Mouse (Mus musculus) MEL-GATA-1-ER (cell line): ENCODE results near the gene Fam131b.
A peak's percentile ranks its signal among the peaks of the same experiment; 100 is the strongest.

Experiments
- DNase-seq: peaks from one replicate; pipeline ENCODE4 v3.0.0-alpha.2; 2012; ENCODE audit warnings: low read depth; ENCODE audit errors: extremely low read depth

Gene Fam131b

DNA sequence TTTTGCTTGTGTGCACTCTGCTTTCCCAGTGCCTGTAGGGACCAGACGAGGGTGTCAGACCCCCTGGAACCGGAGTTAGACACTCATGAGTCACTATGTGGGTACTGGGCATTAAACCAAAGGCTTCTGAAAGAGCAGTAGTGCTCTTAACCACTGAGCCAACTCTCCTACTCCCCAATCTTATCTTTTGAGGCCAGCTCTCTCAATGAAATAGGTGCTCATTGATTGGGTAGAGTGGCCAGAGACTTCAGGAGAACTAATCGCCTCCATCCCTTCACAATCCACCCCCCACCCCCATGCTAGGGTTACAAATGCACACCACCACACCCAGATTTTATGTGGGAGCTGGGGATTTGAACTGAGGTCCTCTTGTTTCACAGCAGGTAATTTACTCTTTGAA is 4.3 kb upstream of the Fam131b start:
- no peak for DNase-seq

DNA sequence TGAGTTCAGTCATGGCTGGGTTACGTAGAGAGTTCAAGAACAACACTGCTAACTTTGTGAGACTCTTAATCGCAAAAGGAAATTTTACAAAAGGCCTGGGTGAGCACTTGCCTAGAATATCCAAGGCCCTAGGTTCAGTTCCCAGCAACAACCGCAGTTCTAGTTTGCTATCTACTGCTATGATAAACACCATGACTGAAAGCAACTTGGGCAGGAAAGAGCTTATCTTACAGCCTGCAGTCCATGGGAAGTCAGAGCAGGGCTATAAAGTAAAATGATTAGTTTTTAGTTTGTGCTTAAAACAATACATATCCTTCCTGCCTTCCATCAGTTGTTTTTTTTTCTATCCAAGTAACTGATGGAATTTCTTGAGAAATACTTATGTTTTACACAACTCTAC is 2.1 kb upstream of the Fam131b start:
- DNase-seq = peak; percentile 72

DNA sequence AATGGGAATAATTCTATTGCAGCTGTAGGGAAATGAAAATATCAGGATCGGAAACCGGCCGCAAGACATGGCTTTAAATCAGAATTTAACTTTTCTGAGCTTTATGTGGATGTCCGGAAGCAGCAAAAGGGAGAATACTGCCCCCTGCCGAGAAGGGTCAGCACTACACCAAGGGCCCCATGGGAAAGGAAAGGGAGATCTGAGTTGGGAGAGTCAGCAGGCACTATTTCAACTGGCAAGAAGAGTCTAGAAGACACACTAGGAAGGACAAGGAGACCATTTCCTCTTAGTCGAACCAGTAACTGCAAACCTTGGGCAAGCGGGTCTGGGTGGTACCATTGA is 796 bp upstream of the Fam131b start:
- no peak for DNase-seq

DNA sequence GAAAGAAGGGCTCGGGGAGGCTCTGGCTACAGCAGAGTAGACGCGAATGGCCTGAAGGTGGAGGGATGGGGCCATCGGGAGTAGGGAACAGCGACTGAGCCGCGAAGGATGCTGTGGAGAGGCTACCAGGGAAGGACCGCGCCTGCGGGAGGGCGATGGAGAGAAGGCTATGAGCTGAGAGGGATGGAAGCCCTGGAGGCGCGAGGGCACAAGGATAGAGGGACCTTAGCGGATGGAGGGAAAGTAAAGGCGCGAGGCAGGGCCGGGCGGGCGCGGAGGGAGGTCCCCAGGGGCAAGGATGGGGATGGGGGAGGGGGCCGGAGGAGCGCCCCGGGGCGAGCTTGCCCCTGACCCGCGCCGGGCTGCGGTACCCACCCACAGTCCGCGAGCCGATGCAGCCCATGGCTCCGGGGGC is 369 bp downstream of the Fam131b start:
- DNase-seq = no peak

DNA sequence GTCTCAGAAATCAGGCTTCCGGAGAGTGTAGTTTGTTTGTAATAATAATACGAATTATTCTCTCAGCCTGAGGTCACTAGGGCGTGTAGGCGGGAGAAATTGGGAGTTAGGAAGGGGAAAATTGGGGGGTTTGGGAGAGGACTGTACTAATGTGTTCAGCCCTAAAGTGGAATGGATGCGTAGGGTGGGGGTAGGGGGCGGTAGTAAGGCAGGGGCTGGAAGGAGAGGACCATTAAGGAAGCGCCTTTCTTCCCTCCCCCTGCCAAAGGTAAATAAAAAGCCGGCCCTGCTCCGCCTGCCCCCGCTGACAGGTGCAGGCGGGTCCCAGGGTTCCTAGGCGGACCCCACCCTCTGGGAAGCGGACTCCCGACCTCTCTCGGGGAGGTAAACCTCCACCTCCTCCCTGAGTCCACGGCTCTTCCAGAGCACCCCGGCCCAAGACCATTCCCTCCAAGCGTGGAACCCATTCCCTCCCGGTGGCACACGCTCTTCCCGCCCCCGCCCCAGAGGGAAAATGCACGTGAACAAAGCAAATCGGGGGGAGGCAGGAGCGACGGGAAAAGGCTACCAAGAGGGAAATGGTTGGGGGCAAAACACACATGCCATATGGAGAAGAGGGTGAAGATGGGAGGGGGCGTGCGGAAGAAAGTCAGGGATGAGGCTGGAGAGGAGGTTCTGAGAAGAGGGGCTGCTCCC is 924 bp downstream of the Fam131b start:
- no peak for DNase-seq

DNA sequence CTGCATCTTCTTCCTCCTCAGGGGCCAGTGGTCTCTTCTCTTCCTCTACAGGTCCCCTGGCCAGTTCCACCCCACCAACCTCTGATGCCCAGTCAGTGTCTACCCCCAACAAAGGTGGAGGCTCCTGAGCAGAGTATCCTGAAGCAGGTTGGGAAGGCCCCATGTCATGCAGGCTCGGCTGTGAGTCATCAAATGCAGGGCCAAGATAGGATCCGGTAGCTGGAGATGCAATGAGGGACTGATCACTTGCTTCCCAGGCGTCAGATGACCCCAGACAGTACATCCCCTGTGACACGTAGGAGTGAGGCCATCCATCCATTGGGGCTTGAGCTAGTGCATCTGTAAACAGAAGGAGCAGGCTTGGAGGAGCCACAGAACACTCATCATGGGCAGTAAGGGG is 6.2 kb downstream of the Fam131b start:
- no peak for DNase-seq

DNA sequence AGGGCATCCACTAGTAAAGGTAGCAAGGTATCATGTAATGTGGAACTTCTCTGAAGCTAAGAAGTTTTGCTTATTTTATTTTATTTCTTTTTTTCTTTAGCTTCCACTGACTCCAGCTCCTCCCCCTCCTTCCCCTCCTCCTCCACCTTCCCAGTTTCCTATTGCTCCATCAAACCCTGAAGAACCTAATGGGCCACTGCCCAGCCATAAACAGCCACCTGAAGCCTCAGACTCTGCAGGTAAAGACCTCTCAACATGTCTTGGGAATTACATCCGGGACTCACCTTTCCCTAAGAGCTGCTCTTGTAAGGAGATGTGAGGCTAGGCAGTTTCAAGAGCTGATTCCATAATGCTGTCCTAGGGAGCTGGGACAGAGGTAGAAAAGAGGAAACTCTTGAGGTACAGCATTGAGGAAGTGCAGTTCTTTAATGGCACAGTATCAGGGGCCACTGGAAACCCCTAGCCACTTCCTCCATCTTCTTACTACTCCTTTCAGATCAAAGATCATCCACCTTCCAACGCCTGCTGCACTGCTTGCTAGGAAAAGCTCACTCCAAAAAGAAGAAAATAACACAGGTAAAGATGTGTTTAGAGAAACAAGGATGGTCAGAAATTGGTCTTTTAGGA is 13.9 kb downstream of the Fam131b start:
- DNase-seq = peak; percentile 59

DNA sequence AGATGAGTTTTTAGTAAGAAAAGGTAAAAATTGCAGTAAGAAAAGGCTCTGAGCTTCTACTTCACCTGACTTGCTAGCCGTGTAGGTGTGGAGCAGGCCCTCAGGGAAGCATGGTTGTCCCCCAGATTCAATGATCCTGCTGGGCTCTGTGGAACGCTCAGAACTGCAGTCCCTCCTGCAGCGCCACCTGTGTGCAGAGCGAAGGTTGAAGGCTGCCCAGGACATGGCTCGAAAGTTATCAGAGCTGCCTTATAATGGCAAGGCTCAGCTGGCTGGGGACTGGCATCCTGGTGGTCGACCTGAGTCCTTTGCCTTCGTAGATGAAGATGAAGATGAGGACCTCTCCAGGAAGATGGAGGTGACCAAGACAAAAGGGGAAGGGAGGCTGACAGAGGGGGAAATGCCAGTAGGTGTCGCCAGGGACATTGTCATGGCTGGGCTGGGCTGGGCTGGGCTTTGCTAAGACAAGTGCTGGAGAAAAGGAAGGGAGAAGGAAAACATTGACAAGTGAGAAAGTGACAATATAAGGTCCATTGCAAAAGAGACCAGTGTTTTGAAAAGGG is 14.5 kb downstream of the Fam131b start:
- no peak for DNase-seq

DNA sequence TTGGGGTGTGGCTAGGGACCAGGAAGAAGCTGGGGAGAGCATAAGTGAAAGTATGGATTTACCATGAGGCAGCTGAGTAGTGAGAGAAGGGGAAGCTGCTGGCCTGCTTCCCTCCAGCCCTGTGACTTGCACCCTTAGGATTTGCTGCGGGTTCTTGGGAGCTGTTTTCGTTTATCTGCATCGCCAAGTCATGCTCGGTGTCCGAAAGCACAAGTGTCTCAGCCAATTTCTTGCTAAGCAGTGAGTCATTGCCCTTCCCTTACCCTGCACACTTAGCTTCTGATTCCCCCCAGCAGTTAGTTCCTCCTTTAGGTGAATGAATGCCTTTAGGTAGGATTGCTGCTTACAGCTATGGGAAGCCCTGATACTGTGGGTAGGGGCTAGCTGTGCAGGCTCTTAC is 25.1 kb downstream of the Fam131b start:
- peak; percentile 83 for DNase-seq

DNA sequence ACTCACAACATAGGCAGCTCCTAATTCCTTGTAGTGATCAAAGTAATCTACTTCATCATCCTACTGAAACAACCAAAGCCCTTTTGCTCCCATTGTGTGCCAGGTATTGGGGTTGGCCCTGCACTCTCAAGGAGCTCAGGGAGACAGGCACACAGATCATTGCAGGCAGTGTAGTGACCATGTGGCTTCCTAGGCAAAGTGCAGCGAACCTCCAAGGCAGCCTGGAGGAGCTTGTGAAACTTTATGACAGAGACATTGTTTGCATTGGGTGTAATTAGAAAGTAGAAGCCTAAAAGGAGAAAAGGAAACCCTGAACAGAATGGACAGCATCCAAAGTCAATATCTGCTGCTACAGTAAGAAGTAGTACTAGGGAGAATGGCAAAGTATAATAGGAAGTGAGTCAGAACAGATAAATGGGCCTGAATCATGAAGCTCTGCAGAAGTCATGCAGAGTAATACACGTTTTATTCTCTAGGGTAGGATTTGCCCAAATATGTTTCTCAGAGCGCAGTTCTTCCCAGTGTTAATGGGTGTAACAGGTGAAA is 28.8 kb downstream of the Fam131b start:
- no peak for DNase-seq

DNA sequence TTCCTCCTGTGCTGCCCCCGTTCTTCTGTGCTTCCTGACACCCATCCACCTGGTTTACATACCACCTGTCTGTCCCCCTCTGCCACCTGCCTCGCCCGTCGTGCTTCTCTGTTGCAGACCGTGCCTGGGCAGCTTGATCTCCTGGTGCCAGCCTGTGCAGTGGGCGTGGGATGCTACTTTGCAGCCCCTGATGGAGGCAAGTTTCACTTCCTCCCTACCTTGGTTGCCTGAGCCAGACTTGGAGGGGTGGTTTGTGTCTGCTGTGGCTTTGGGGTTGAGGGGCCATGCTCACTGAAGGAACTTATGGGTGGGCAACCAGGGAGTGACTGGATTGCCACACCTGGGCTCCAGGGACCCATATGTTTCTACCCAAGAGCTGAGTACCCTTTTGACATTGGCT is 31.1 kb downstream of the Fam131b start:
- DNase-seq = no peak

DNA sequence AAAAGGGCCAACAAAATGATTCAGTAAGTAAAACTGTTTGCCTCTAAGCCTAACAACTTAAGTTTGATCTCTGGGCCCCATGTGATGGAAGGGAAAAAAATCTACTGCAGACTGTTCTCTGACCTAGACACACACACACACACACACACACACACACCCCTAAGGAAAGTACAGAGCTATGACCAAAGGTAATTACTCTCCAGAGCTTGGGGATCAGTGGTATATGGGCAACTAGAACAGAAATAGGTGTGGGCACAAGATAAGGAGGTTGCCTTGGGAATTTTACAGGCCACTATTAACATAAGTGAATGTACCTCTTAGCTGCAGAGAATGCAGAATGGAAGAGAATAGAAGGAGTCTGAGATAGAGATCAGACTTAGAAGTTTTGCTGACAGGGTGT is 36.9 kb downstream of the Fam131b start:
- no peak for DNase-seq

DNA sequence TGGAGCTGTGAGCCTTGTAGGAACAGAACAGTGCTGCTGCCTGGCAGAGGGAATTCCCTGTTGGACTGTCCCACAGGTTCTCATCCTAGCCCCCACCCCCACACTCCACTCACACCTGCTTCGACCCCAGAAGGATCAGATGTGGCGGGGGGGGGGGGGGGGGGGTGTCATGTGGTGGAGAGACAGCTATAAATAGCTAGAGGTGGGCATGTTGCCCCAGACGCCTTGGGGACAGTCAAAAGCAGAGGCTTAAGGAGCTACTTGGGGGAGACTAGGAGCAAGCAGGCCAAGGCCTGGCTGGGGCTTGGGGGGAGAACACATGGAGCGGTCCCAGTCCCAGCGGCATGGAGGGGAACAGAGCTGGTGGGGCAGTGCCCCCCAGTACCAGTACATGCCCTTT is 38.0 kb downstream of the Fam131b start, which contains the start of gene Clcn1:
Clcn1 (plus strand) TSS at position 238 of the 400 bp plus-strand sequence.
- DNase-seq = no peak

DNA sequence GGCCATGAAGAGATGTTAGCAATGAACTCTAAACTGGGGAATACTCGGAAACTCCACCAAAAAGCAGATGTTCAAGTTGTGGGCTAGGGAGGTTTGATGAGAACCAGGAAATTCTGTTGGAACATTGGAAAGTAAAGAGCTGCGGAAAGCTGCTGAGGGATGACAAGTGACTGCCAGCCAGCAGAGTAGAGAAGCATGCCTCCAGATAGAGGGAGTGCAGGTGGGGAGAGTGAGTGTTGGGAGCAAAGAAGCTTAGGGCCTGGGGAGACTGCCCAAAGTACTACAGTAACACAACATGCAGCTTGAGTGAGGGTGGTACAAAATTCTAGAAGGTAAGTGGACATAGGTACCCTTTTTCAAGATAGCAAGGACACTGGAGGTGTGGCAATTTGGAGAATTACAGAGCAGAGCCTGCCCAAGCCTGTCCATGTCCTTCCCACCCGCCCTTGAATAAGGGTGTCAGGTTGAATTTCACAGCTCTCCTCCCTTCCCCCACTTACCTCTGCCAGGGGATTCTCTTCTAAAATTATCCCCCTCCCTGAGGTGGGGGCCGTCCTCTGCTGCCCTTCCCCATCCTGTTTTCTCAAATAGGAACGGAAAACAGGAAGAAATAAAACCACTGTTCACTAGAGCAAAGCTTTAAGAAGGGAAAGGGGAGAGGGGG is 41.4 kb downstream of the Fam131b start:
- no peak for DNase-seq

DNA sequence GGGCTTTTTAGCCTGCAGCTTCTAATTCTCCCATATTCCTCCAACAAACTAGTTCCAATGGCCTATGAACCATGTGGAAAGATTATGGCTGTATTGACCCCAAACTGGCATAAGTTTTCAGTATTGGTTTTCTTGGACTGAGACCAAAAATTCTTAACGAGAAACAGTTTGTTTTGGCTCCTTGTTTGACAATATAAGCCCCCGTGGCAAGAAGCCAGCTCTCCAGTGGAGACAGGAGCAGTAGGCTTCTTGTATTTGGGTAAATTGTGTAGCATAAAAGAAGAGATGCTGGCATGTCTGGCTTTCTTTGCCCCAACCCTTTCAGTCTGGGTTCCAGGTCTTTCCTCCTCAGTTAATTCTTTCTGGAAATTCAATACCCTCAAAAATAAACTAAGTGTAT is 48.3 kb downstream of the Fam131b start:
- DNase-seq = no peak

DNA sequence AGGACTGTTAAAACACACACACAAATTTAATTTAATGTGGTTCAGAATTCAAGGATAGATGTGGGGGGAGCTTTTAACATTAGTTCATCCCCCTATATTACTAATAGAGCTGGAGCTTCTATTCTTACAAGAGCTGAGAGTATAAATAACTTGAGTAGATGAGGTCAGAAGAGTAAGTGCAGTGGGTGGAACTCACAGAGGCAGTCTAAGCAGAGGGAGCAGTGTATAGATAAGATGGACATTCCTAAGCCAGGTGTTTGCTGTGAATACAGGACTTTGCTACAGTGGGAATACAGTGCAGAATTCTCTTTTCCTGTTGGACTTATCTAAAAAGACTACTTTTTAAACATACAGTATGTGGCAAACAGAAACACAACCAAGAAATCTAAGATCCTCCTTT is 53.6 kb downstream of the Fam131b start:
- DNase-seq = no peak

DNA sequence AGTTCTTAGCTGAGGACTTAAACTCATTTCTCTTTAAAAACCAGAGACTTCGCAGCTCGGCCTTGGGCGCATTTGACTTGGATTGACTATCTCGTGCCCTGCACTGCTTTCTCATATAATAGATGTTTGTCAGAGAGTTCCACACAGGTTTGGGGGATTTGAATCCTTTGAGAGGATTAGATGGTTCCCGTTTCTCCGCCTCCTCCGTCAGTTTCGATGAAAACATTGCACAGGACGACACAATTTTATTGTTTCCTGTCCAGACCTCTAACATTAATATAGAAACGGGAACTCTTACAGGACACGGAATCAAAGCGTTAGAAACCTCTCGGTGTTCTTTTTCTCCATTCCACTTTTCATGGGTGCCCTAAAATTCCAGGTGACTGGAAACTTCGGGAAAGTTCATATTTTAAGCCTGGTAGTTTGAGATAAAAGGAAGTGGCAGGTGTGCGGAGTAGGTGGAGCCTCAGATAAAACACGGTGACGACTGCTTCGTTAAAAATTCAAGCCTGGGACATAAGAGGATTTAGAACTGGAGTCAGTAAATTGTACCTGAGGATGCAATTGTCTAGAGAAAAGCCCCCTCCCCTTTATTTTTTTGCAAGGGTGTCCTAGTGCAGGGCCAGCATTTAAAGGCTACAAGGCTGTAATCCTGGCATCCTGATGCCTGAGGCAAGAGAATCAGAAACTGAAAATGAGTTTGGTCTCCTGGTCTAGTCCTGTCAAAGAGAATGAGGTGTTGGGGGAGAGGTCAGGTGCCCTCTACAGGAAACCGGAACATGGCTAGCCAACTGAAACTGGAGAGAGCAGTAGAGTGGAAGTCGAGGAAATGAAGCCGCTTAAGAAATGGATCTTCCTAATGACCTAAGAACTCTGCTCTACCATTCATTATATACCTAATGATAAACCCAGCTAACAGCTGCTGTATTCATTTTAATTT is 58.8 kb downstream of the Fam131b start:
- peak; percentile 49 for DNase-seq
